Mouse (Mus musculus) hindbrain, embryonic 11.5 days (tissue): ENCODE measurements at regions not wholly inside any gene's neighbourhood (a gene's known extent, or its start where the extent isn't known, plus 50 kb on each side); places are given as distances from the start of the nearest gene placed in this dataset.

Experiments used
- ATAC-seq: fragments of 200-750 bp; cut with Nextera tagmentation; 2 replicates; pipeline ENCODE4 v1.8.0; 2017; ENCODE audit warnings: mild to moderate bottlenecking, moderate TSS enrichment, moderate library complexity; ENCODE audit not compliant: low FRiP score
- DNase-seq: peaks from one replicate; pipeline ENCODE4 v3.0.0-alpha.2; 2015; ENCODE audit warnings: low spot score
- H3K27ac ChIP-seq: fragments of 300-500 bp; sonication (generic); 2 replicates; pipeline ENCODE4 v1.5.1; 2014; ENCODE audit warnings: mild to moderate bottlenecking, low read depth, low read length
- H3K27me3 ChIP-seq: fragments of 300-500 bp; sonication (generic); 2 replicates; pipeline ENCODE4 v1.6.1; 2014; ENCODE audit warnings: mild to moderate bottlenecking, low read length, moderate library complexity, mixed read lengths; ENCODE audit not compliant: control insufficient read depth, insufficient read depth
- H3K36me3 ChIP-seq: fragments of 300-500 bp; sonication (generic); 2 replicates; pipeline ENCODE4 v1.6.1; 2014; ENCODE audit warnings: mild to moderate bottlenecking, low read length, moderate library complexity, mixed read lengths; ENCODE audit not compliant: control insufficient read depth, insufficient read depth
- H3K4me1 ChIP-seq: fragments of 300-500 bp; sonication (generic); replicated peaks from 2 replicates; pipeline ENCODE4 v1.6.1; 2014; ENCODE audit warnings: low read length, mixed read lengths; ENCODE audit not compliant: control insufficient read depth, insufficient read depth
- H3K4me2 ChIP-seq: fragments of 300-500 bp; sonication (generic); replicated peaks from 2 replicates; pipeline ENCODE4 v1.6.1; 2014; ENCODE audit warnings: mild to moderate bottlenecking, low read depth, low read length
- H3K4me3 ChIP-seq: fragments of 300-500 bp; sonication (generic); 2 replicates; pipeline ENCODE4 v1.5.1; 2014; ENCODE audit warnings: low read depth, low read length
- H3K9ac ChIP-seq: fragments of 300-500 bp; sonication (generic); 2 replicates; pipeline ENCODE4 v1.6.1; 2014; ENCODE audit warnings: low read depth, low read length
- H3K9me3 ChIP-seq: fragments of 300-500 bp; sonication (generic); 2 replicates; pipeline ENCODE4 v1.6.1; 2016; ENCODE audit warnings: low read length; ENCODE audit not compliant: control insufficient read depth
- WGBS: fragments of 180-500 bp; shearing (Covaris S2); extraction: QIAGEN DNeasy Blood & Tissue Kit; methylation state at CpG from one replicate; pipeline ENCODE4 v1.1.7; 2014; 5-methylcytosine and 5-hydroxymethylcytosine counted together

DNA sequence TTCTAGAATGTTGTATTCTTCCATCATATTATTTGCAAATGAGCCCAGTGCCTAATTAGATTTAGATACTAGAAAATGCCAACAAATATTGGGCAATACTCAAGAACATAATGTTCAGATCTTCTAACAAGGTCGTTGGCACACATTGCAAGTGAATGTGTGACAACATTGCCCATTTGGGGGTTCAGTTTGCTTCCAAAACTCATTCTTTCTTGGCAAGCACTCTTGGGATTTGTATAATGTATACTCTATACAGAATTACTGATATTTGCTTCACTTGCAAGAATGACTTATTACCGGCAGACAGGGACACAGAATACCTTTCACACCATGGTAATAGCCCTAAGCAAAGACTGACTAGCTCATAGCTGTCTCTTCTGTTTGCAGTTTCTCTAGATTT lies 194.8 kb upstream of the Tmem45b start:
- H3K27ac ChIP-seq, result no peak overlapping the region
- ATAC-seq (no peak), DNase-seq (no peak)
- H3K4me3 ChIP-seq, result no peak overlapping the region
- H3K9ac ChIP-seq, result no peak overlapping the region
- 76% methylated on average over 2 of the region's 2 CpGs for WGBS
- no peak overlapping the region for H3K4me2 ChIP-seq
- H3K27me3 ChIP-seq, result no peaks in the 10 kb centered on the region
- H3K36me3 ChIP-seq, result no peaks in the 10 kb centered on the region
- no peaks in the 10 kb centered on the region for H3K9me3 ChIP-seq
- H3K4me1 ChIP-seq, result no peaks in the 10 kb centered on the region

- H3K36me3 ChIP-seq, result no peaks in the 10 kb centered on the region
- no peaks in the 10 kb centered on the region for H3K9me3 ChIP-seq
- no peak overlapping the region for H3K4me2 ChIP-seq
- DNase-seq, result no peak
- H3K4me1 ChIP-seq, result no peaks in the 10 kb centered on the region
- ATAC-seq, result no peak
- WGBS, result 91% methylated on average over 4 of the region's 4 CpGs
- no peak overlapping the region for H3K9ac ChIP-seq
- H3K27me3 ChIP-seq, result no peaks in the 10 kb centered on the region
- H3K4me3 ChIP-seq, result no peak overlapping the region
- no peak overlapping the region for H3K27ac ChIP-seq
Observed at GRCm38 (mm10) chr9:31657612-31658011, 193.3 kb upstream of the Tmem45b start.

- Histone ChIP-seq H3K36me3 (no peaks in the 10 kb centered on the region), H3K9ac (no peak overlapping the region), H3K4me1 (no peaks in the 10 kb centered on the region), H3K27ac (no peak overlapping the region), H3K4me3 (no peak overlapping the region), H3K4me2 (no peak overlapping the region), H3K27me3 (no peaks in the 10 kb centered on the region), H3K9me3 (no peaks in the 10 kb centered on the region)
- ATAC-seq, result no peak
- no peak for DNase-seq
- WGBS, result 88% methylated on average over 11 of the region's 11 CpGs
Observed at GRCm38 (mm10) chr9:31656676-31657075, 192.4 kb upstream of the Tmem45b start.

DNA sequence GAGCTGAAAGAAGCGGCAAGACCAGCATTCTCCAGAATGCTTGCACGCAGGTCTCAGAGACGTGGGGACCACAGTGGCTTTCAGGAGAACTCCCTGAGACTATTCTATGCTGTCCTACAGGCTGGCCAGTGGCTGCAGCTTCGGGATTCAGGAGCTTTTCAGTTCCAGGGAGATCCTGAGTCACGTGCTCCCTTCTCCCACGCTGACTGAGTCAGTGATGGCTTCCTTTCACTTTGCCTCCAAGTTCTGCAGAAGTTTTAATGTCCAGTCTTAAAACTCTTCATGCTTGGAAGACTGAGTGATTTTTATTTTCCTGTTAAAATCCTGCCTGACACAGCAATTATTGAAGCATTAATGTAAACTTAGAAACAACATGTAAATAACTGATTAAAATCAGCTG lies 190.5 kb upstream of the Tmem45b start:
- H3K27ac ChIP-seq, result no peak overlapping the region

DNA sequence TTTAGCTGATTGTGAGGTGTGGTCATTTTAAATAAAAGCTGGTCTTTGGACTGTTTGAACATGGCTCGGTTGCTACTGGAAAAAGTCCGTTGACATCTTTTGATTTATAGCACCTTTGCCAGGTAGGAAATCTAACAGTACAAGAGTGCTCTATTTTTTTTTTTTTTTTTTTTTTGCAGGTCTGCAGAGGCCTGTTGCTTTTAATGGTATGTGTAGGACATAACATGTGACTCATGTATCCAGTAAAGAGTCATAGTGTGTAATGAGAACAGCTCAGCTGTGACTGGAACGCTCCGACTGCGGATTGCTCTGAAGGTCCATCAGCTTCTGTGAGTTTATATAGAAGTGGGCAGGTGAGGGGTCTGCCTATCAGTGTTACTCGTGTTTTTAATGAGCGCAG lies 190.0 kb upstream of the Tmem45b start:
- Histone ChIP-seq H3K4me2 (no peak overlapping the region), H3K4me3 (no peak overlapping the region), H3K9ac (no peak overlapping the region), H3K27me3 (no peaks in the 10 kb centered on the region), H3K27ac (no peak overlapping the region), H3K36me3 (no peaks in the 10 kb centered on the region), H3K9me3 (no peaks in the 10 kb centered on the region), H3K4me1 (no peaks in the 10 kb centered on the region)
- no peak for ATAC-seq
- no peak for DNase-seq
- 95% methylated on average over 7 of the region's 7 CpGs for WGBS

More for the DNA sequence above, 190.5 kb upstream of the Tmem45b start:
- no peak overlapping the region for H3K4me3 ChIP-seq
- H3K27me3 ChIP-seq, result no peaks in the 10 kb centered on the region
- no peaks in the 10 kb centered on the region for H3K9me3 ChIP-seq
- WGBS, result 81% methylated on average over 6 of the region's 6 CpGs
- H3K9ac ChIP-seq, result no peak overlapping the region
- no peaks in the 10 kb centered on the region for H3K4me1 ChIP-seq
- no peak overlapping the region for H3K4me2 ChIP-seq
- DNase-seq, result no peak
- no peaks in the 10 kb centered on the region for H3K36me3 ChIP-seq
- ATAC-seq, result no peak

GRCm38 (mm10) chr9:31653788-31654187 lies 189.5 kb upstream of the Tmem45b start:
- 90% methylated on average over 3 of the region's 3 CpGs for WGBS
- Histone ChIP-seq H3K4me3 (no peak overlapping the region), H3K4me1 (no peaks in the 10 kb centered on the region), H3K27me3 (no peaks in the 10 kb centered on the region), H3K36me3 (no peaks in the 10 kb centered on the region), H3K4me2 (no peak overlapping the region), H3K9me3 (no peaks in the 10 kb centered on the region), H3K27ac (no peak overlapping the region), H3K9ac (no peak overlapping the region)
- DNase-seq (no peak), ATAC-seq (no peak)

DNA sequence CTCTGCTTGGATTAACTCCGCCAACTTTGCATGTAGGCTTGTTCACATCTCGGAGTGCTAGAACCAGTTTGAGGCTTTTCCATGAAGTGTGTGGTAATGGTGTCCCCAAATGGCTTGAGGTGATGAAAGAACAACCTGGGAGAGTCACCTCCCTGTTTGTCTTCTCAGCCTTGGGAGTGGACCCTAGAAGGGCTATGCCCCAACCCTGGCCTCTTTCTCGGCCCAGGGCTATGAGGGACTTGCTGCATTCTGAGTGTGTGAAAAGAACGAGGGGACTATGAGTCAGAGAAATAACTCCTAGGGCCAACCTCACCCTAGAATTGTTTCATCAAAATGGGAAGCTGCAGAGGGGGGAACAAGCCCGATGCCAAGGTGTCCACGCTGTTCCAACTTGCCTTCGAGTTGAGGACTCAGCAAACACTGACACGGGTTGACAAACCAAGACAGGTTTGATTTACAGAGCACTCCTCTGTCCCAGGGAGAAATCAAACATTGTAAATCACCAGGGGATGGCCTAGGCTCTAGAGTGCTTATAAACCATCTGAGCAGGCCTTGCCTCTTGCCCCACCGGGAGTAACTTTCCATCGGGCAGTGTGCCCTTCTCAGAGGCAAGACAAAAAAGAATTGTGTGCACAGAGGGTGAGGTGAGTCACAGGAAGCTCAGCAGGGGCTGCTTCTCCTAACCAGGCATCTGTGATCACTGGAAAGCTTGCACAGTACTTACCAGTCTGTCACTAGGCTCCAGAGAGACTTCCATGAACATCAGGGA lies 186.3 kb upstream of the Tmem45b start:
- WGBS, result 88% methylated on average over 10 of the region's 10 CpGs
- Histone ChIP-seq H3K27ac (no peak overlapping the region), H3K4me2 (no peak overlapping the region), H3K4me1 (no peaks in the 10 kb centered on the region), H3K36me3 (no peaks in the 10 kb centered on the region), H3K9me3 (no peaks in the 10 kb centered on the region), H3K27me3 (no peaks in the 10 kb centered on the region), H3K4me3 (no peak overlapping the region), H3K9ac (no peak overlapping the region)
- no peak for DNase-seq
- ATAC-seq, result no peak

DNA sequence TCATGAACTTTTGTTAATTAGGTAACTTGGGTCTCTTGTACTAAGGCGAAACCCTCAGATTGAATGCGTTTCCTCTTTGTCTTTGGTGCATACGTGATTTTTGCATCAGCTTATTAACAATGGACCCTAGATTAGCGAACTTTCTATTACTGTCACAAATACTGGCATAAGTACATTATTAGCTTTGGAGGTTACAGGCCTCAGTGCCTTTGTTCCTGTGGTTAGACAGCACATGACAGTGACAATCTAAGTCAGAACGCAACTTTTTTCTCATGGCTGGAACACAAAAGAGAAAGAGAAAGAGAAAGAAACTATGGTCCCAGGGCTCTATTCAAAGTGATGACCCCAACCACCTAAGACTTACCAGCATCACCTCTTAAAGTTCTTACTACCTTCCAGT lies 184.8 kb upstream of the Tmem45b start:
- no peak for ATAC-seq
- H3K36me3 ChIP-seq, result no peaks in the 10 kb centered on the region
- H3K27ac ChIP-seq, result no peak overlapping the region
- no peaks in the 10 kb centered on the region for H3K27me3 ChIP-seq
- H3K9ac ChIP-seq, result no peak overlapping the region
- 90% methylated on average over 5 of the region's 5 CpGs for WGBS
- H3K4me2 ChIP-seq, result no peak overlapping the region
- H3K4me3 ChIP-seq, result no peak overlapping the region
- DNase-seq, result no peak
- H3K4me1 ChIP-seq, result no peaks in the 10 kb centered on the region
- no peaks in the 10 kb centered on the region for H3K9me3 ChIP-seq

- WGBS, result 82% methylated on average over 9 of the region's 9 CpGs
- no peak for ATAC-seq
- H3K27me3 ChIP-seq, result no peaks in the 10 kb centered on the region
- no peak overlapping the region for H3K4me2 ChIP-seq
- H3K9me3 ChIP-seq, result no peaks in the 10 kb centered on the region
- no peak overlapping the region for H3K4me3 ChIP-seq
- no peak overlapping the region for H3K9ac ChIP-seq
- DNase-seq, result no peak
- no peaks in the 10 kb centered on the region for H3K36me3 ChIP-seq
- H3K4me1 ChIP-seq, result no peaks in the 10 kb centered on the region
- no peak overlapping the region for H3K27ac ChIP-seq
Observed at GRCm38 (mm10) chr9:31648551-31648950, 184.3 kb upstream of the Tmem45b start.
